Mouse (Mus musculus) retina, postnatal 7 days (tissue): ENCODE results near the gene Qtrt2.

ENCODE experiments used
- DNase-seq: peaks from one replicate; pipeline ENCODE4 v3.0.0-alpha.2; 2012; ENCODE audit warnings: low read depth, low spot score

The Qtrt2 gene

DNA sequence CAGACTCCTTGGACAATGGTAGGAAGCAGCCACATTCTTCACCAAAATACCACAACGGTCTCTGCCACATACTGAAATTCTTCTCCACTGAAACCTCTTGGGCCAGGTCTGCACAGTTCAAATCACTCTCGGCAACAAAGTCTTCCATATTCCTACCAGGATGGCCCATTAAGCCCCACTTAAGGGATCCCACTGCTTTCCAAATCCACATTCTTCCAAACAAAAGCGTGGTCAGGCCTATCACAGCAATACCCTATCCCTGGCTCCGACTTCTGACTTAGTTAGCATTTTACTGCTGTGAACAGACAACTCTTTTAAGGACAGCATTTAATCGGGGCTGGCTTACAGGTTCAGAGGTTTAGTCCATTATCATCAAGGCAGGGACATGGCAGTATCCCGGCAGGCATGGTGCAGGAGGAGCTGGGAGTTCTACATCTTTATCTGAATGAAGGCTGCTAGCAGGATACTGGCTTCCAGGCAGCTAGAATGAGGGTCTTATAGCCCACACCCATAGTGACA lies at the start of gene Qtrt2:
Qtrt2 (minus strand) TSS at position 469 of the 519 bp plus-strand sequence.
- no peak for DNase-seq

DNA sequence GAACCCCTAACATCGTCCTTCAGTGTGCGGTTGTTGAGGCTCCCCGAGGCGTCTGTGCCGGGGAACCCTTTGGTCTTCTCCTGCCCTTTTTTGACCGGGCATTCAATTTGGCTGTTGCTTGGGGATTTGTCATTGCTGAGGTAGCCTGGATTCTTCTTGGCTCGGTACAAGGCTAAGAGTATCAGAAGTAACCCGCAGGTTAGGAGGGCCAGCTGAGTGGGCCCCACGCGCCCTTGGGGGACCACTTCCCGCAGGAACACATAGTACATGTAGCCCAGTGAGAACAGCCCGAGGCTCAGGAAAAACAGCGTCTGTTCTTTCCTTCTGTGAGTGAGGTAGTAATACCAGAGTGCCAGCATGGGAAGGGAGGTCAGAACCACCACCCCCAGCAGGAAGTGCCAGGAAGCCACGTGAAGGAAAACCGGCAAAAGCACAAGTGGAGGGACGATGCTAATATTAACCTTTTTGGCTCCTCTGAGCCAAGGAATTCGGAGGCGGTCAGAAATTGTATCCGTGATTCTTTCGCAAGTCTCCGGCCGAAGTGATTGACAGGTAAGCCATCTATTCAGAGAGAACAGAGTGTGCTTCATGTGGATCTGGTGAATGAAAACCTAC lies 47.1 kb upstream of the Qtrt2 start:
- no peak for DNase-seq

DNA sequence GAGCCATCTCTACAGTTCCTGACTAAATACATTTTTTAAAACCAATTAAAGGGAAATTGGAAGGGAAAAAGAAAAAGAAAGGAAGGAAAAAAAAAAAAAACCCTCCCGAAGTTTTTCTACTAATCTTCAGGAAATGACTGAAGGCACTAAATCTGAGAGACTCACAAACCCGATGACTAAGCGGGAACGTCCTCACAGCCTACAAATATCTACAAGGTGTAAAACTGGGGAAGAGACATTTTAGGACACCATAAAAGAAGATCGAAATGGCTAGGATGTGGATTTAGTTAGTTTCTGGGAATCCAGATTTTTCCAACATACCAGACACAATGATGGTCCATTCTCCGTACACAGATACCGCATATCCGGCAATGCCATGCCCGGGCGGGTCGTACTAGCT lies 46.5 kb upstream of the Qtrt2 start:
- DNase-seq, result no peak

DNA sequence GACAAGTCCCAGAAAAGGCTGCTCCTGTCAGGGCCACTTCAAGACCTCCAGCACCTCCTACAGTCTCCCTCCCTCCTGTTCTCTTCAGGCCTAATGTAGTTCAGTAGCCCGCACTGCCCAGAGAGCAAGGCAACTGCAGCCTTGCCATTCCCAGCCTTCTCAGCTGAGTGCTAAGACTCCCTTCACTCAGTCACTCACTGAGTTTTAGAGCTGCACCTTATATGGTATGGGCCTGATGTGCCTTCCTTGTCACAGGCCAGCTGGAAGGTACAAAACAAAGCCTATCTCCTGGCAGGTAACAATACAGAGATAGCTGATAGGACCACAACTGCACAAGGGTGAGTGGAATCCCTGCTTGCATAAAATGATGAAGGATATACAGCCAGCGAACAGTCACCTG lies 45.8 kb upstream of the Qtrt2 start:
- DNase-seq, result no peak

DNA sequence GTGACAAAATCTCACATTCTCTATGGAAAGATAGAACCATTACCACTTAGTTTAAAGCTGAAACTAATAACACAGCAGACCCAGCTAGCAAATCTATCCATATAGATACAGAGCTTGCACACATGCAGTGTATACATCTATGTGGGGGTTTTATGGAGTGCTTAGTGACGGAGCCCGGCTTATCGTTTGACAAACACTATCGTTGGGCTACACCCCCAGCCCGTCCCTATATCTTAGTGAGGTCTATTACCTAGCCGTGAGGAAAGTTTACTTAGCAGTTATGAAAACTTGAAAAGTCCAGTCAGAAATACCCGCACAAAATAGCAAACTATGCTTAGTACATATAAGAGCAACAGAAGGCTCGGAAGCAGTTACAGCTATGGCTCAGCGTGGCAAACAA lies 45.1 kb upstream of the Qtrt2 start:
- no peak for DNase-seq

DNA sequence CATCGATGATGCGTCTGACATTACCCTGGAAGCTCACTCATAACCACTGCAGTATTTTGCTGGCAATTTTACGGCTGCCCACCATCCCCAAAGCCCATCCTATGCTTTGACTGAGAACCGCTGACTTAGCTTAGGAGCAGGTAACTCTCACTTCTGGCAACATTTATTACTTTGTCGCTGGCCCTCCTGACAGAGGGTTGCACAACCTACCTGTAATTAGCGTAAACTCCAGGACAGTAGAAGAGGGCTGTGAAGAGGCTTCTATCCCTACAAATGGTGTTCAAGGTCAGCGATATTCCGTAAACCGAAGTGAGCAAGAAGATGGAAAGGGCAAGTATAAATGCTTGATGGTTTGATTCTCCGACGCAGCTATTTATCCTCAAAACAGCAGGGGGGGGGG lies 44.6 kb upstream of the Qtrt2 start:
- no peak for DNase-seq

DNA sequence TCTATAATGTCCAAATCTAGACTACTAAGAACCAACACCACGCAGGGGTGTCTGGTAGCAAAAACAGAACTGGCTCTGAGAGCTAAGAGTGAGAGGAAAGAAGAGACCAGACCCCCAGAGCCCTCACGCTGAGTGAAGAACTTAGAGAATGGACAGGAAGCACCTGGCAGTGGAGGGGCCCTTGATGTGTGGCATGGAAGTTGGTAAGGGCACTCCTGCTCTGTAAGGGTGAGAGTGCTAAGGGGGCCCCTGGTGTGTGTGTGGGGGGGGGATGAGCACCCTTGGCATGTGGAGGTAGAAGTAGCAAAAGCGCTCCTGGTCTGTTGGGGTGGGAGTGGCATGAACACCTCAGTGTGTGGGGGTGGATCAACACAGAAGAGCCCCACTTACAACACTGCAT lies 43.8 kb upstream of the Qtrt2 start:
- no peak for DNase-seq

DNA sequence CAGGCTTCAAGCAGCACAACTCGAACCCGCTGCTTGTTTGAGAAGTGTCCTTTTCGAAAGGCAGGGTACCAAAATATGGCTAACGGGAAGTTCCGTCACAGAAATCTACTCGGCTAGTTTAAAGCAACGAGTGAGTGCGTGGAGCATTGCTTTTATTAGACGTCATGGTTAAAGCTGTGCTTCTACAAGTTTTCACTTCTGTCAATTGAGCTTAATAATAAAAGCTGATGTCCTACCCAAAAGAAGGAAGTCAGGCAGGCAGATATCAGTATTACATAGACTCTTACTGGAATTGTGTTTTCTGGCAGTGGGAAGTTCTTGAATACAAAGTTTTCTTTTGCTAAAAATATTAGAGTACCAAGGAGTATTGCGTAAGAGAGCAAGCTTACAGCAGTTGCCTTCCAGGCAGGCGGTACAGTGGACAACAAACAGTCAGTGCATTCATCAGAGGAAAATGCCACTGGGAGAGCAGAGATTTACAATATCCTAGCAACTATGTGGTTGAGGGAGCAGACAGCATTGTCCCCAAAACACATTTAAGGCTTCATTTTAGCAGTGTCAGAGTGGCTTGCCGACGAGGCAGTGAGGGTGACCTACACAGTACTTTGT lies 39.3 kb upstream of the Qtrt2 start:
- no peak for DNase-seq

DNA sequence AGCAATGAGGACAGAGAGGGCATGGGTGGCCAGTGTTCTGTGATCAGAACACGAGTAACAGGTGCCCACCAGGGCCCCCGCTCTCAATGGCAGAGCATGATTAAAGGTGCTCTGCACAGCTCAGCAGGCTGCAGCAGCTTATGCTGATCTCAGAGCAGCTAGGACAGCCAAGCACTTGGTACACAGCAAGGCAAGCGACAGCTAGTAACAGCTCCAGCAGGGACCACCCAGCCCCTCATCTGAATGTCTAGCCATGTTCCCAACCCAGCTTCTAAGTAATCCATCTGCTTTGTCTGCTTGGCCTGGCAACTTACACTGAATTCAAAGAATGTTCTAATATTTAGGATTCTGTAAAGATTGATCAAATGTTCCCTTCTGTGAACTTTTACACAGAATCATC lies 37.2 kb upstream of the Qtrt2 start:
- DNase-seq, result no peak

DNA sequence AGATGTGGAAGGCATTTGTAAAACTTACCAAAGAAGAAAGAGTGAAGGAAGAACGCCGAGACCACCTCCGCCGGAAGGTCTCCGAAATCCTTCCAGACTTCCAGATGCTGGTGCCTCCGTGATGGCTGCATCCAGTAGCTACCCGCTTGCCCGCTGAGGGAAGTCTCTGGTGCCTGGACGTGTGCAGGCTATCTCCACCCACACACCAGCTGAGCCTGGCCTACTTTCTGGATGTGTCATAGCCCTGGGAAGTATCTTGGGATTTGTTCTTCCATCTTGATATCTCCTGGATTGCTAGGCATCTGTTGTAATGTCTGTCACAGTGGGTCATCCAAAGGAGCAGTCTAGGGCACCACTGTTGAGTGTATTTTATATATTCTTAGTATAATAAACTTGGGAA lies 36.7 kb upstream of the Qtrt2 start:
- no peak for DNase-seq

DNA sequence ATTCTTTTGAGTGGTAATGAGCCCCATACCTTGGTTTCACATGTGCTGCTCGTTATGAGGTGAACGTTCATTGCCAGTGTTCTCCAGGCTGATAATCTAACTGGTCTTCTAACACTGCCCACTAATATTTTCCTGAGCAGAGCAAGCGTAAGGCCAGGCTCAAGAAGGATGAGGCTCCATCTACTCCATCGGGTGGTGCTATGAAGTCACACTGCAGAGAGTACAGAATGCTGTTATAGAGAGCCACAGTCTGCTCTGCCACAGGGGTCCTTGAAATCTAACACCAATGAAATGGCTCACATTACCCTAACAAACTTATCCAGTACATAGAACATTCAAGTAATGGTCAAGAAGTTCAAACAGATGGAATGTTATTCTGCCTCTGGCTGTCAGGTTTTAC lies 31.4 kb upstream of the Qtrt2 start:
- no peak for DNase-seq

DNA sequence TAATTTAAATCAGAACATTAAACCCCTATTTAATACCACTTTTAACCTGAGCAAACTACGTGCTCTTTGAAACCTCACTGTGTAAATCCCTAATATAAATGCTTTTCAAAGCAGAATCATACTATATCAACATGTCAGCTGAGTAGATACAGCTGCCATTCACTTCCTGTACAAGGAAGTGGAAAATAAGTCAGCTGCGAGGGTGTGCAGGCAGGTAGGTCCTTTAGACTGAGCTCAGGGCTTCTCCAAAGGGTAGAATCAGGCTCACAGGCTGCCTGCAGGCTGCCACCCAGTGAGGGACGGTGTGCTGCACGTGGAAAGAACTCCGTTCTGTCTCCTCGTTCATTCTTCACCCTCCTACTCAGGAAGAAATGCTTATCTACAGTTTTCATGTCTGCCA lies 28.3 kb upstream of the Qtrt2 start:
- no peak for DNase-seq

DNA sequence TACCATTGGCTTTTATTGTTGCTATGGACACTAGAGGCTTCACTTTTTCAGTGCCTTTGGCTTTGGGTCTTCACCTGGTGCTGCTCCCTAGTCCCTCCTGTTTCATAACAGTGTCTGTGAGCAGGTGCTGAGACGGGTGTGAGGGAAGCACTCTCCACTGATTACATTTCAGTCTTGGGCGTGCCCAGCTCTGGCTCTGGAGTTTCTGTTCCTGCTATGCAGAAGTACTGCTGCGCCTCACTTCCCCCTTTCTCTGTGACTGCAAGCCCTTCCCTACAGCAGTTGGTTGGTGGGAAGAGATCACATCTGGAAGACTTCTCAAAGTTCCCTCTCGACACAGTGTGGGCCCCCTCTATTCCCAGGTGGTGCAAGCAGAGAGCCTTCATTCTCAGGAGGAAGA lies 25.0 kb upstream of the Qtrt2 start:
- DNase-seq, result no peak

DNA sequence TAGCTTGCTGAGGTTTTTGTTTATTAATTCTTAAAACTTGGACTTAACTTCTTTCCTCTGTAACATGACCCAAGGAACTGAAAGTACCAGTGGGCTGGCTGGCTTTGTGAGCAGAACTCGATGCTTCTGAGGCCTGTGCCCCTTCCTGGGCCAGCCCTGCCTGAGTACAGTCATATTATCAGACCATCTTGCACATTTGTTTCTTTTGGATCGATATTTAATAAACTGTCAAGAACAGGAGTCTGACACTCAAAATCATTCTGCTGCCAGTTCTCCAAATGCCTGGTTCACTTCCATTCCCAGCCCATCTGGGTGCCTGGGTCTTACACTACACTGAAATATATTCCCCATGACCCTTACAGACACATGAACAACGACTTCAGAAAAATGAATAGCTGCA lies 19.3 kb upstream of the Qtrt2 start:
- no peak for DNase-seq

DNA sequence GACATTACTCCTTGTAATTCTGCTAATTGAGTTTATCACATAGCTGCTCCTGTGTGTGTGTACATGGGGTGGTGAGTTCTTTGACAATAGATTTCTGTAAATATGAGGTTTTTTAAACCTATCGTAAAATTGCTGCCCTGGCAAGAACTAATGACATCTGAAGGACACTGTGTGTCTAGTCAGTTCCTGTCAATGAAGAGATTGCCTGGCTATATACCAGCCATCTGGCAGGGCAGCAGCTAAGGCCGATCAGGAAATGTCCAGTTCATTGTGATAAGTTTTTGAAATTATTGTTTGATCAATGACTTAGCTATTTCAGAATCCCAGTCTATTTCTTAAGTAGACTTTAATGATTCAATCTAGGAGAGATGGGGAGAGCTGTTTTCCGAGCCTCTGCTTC lies 18.7 kb upstream of the Qtrt2 start:
- DNase-seq, result no peak

DNA sequence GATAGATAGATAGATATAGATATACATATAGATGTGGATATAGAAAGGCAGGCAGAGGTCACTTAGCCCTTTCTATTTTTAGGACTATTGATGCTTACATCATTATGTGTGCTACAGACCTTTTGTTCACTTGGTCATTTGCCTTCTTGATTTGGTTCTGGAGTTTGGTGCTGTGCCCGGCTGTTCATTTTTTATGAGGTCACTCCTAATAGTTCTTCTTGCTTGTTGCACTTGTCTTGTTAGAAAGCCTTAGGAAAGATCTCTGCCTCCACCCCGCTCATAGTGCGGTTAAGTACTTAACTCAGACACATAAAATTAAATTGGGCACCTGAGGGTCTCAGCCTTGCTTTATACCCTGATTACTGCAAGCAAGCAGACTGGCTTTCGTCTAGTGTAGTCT lies 14.2 kb upstream of the Qtrt2 start:
- no peak for DNase-seq

DNA sequence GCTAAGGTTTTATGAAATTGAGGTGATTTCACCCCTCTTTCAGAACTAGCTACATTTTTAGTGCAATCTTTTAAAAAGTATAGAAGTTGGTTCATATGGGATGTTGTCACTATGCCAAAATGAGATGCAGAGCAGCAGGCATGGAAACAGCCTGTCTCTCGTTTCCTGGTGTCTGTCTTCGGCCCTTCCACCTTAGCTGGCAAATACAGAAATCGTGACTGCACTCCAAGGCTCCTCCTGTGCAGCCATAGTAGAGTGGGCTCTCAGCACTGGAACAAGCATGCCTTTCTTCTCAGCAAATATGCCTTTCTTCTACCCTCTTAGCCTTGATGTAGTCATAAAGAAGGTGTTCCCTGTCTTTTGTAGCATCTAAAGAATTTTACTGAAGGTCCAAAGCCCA lies 9.3 kb upstream of the Qtrt2 start:
- no peak for DNase-seq

DNA sequence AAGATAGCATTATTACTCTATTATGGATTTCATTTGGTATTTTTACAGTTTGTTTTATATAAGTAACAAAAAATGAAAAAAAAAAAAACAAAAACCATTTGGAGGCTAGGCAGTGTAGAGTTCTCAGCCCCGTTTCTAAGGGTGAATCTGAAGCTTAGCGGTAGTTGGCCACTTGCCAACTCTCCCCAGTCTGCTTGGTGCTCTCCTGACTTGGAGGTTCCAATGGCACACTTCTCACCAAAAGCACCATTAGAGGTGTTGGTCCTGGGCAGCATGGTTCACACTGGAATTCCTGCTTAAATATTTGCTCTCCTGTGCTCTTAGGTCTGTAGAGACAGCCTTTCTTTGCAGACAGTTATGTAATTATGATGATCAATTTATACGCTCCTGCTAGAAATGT lies 8.8 kb upstream of the Qtrt2 start:
- no peak for DNase-seq

DNA sequence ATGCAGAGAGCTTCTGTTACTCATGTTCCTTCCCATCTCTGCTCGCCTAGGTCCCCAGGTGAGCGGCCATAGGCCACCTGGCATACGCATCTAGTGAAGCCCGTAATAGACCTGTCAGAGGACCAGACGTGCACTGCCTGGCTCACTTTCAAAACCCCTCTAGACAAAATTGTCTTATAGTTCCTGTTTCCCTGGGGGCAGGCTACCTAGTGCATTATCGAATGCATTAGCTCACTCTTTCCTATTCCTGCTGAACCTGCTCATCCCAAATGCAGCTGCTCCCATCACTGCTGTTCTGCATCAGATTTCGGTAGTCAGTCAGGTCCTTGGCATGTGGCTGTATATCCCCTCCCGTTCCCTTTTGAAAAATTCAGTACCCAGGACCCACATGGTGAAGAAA lies 8.2 kb upstream of the Qtrt2 start:
- DNase-seq, result no peak

DNA sequence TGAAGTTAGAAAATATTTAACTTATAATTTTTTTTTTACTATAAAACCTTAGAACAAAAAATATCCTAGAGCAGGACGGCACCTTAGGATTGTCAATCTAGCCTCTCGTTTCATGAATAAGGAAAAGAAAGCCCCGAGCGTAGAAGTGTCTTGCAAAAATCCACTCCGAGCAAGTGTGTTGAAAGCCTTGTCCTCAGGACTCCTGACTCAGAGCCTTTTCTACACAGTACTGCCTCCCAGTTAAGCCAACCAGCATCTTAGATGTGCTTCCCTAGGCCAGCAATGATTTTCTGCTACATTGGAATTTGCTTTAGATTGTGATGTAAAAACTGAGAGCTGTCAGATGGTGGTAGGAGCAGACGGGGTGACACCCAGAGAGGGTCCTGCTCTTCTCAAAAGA lies 6.4 kb upstream of the Qtrt2 start:
- DNase-seq, result no peak

DNA sequence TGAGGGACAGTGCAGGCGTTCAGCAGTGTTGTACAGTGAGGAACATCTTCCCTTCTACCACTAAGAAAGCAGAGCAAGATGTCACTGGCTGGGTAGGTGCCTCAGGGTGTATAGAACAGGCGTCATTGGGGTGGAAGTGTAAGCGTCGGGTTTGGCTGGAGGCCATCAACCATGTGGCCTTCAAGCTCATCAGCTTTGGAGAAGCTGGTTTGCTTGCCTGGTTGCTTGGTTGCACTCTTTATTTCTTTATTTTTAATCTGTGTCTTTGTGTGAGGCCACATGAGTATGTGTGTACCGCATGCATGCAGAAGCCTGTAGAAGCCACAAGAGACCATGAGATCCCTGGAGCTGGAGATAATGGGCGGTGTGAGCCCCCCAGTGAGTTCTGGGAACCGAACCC lies 5.7 kb upstream of the Qtrt2 start:
- no peak for DNase-seq

DNA sequence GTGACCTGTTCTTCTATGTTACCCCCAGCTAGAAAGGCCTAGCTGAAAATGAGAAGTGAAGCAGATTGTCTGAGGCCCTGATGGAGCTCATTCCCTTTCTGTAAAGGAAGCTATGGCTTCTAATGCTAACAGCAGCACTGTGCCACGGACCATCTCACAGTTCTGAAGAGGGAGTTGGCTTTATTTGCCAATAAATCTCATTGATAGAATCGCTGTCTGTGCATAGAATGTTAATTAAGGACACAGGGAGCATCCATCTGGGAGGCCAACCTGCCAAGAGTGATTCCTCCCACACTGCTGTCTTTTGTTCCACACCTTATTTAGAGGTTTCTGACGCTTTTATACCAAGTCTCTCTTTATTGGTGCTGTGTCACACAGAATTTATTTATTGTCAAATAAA lies 4.9 kb upstream of the Qtrt2 start:
- DNase-seq, result no peak

DNA sequence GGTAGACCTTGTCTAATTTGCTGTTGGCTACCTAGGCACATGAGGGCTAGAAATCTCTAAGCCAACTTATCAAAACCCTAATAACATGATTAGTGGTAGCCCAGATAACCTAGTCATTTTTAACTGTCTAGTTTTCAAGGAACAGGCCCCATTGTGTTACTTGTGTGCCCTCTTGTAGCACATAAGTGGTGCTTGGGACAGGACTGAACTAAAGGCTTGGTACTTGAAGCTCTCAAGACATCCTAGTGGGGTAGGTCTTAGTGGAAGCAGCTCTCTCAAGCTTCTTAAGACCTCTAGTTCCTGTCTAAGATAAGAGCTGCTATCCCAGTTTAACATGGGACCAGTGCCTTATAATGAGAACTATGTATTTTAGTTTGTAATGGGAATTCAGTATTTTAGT lies 4.0 kb upstream of the Qtrt2 start:
- DNase-seq, result no peak

DNA sequence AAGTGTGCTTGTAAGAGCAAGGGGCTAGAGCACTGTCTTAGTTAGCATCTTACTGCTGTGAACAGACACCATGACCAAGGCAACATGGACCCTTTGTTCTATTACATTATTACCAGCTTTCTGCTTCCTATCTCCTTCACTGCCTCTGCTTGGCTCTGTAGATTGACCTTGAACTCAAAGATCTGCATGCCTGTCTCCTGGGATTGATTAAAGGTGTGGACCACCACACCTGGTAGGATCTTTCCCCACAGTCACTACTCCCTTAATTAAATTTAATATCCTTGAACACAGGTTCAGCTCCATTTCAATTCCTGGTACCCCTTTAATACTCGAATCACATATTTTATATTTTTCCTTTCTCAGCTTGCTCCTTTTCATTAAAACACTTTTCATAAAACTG lies 763 bp downstream of the Qtrt2 start:
- DNase-seq, result no peak
